Mouse (Mus musculus) neural tube, embryonic 13.5 days (tissue): ENCODE measurements around the gene Ap1b1. TPM values are rescaled to one million over a fixed set of nuclear protein-coding genes. Genes with fewer than 3 reads are reported as not detected.
A peak's percentile ranks its signal among the peaks of the same experiment; 100 is the strongest.

Experiments
- ATAC-seq: fragments of 200-750 bp; cut with Nextera tagmentation; 2 replicates; pipeline ENCODE4 v1.8.0; 2017; ENCODE audit warnings: low read depth, mild to moderate bottlenecking, moderate TSS enrichment, moderate library complexity
- H3K27ac ChIP-seq: fragments of 300-500 bp; sonication (generic); replicated peaks from 2 replicates; pipeline ENCODE4 v1.5.1; 2015; ENCODE audit warnings: moderate library complexity, mild to moderate bottlenecking, inconsistent platforms
- H3K27me3 ChIP-seq: fragments of 300-500 bp; sonication (generic); 2 replicates; pipeline ENCODE4 v1.6.1; 2015; ENCODE audit warnings: mild to moderate bottlenecking, inconsistent platforms
- H3K36me3 ChIP-seq: fragments of 300-500 bp; sonication (generic); 2 replicates; pipeline ENCODE4 v1.6.1; 2015; ENCODE audit warnings: mild to moderate bottlenecking, inconsistent platforms
- H3K4me1 ChIP-seq: fragments of 300-500 bp; sonication (generic); replicated peaks from 2 replicates; pipeline ENCODE4 v1.6.1; 2015; ENCODE audit warnings: inconsistent platforms
- H3K4me2 ChIP-seq: fragments of 300-500 bp; sonication (generic); 2 replicates; pipeline ENCODE4 v1.6.1; 2015; ENCODE audit warnings: inconsistent platforms, mild to moderate bottlenecking, moderate library complexity
- H3K4me3 ChIP-seq: fragments of 300-500 bp; sonication (generic); 2 replicates; pipeline ENCODE4 v1.5.1; 2015; ENCODE audit warnings: mild to moderate bottlenecking, inconsistent platforms
- H3K9ac ChIP-seq: fragments of 300-500 bp; sonication (generic); 2 replicates; pipeline ENCODE4 v1.6.1; 2015; ENCODE audit warnings: moderate library complexity, mild to moderate bottlenecking, inconsistent platforms
- H3K9me3 ChIP-seq: fragments of 300-500 bp; sonication (generic); 2 replicates; pipeline ENCODE4 v1.6.1; 2016; ENCODE audit warnings: inconsistent platforms
- WGBS: fragments of 180-500 bp; shearing (Covaris S2); methylation state at CpG from one replicate; pipeline ENCODE4 v1.1.7; 2015; 5-methylcytosine and 5-hydroxymethylcytosine counted together
- polyA plus RNA-seq: library from polyadenylated mRNA; unstranded; fragments of >200 nt; fragmentation: Nextera tagmentation; extraction: Ambion mirVana; gene quantifications from 2 replicates; pipeline ENCODE4 v1.2.1, GENCODE M21; 2015

The Ap1b1 gene
- polyA plus RNA-seq, 1 experiment from 2014 or later, result 84.5 TPM

GRCm38 (mm10) chr11:5059230-5059629 is 72.6 kb downstream of the Ap1b1 start:
- no peak overlapping the region for H3K4me3 ChIP-seq
- H3K36me3 ChIP-seq, result peaks cover 6% of the 10 kb centered on the region; the same call in 1 of the 2 replicates
- H3K9ac ChIP-seq, result no peak overlapping the region
- ATAC-seq, result no peak
- H3K27ac ChIP-seq, result no peak overlapping the region
- 21% methylated on average over 14 of the region's 14 CpGs for WGBS
- H3K4me1 ChIP-seq, result peaks cover 72% of the 10 kb centered on the region
- no peaks in the 10 kb centered on the region for H3K9me3 ChIP-seq
- H3K4me2 ChIP-seq, result no peak overlapping the region
- peaks cover 94% of the 10 kb centered on the region for H3K27me3 ChIP-seq

- no peak overlapping the region for H3K27ac ChIP-seq
- 9% methylated on average over 27 of the region's 27 CpGs for WGBS
- no peaks in the 10 kb centered on the region for H3K9me3 ChIP-seq
- peaks cover 6% of the 10 kb centered on the region; the same call in 1 of the 2 replicates for H3K36me3 ChIP-seq
- ATAC-seq, result no peak
- H3K4me3 ChIP-seq, result no peak overlapping the region
- H3K9ac ChIP-seq, result no peak overlapping the region
- H3K27me3 ChIP-seq, result peaks cover 99% of the 10 kb centered on the region
- no peak overlapping the region for H3K4me2 ChIP-seq
- H3K4me1 ChIP-seq, result peaks cover 77% of the 10 kb centered on the region
These were observed 73.1 kb downstream of the Ap1b1 start for GRCm38 (mm10) chr11:5059704-5060156.

- ATAC-seq, result no peak
- H3K9ac ChIP-seq, result peak overlapping the region; percentile 65
- H3K4me1 ChIP-seq, result peaks cover 77% of the 10 kb centered on the region
These were observed 74.3 kb downstream of the Ap1b1 start for GRCm38 (mm10) chr11:5060756-5061412.

GRCm38 (mm10) chr11:5061413-5062139 is 75.0 kb downstream of the Ap1b1 start:
- H3K9me3 ChIP-seq, result no peaks in the 10 kb centered on the region
- H3K9ac ChIP-seq, result peak overlapping the region; percentile 65
- peaks cover 70% of the 10 kb centered on the region for H3K4me1 ChIP-seq
- H3K36me3 ChIP-seq, result peaks cover 6% of the 10 kb centered on the region; the same call in 1 of the 2 replicates
- 2% methylated on average over 61 of the region's 62 CpGs for WGBS
- no peak overlapping the region for H3K27ac ChIP-seq
- H3K4me3 ChIP-seq, result peak overlapping the region; percentile 32
- peak; percentile 3; the same call in 1 of the 2 replicates for ATAC-seq
- peaks cover 81% of the 10 kb centered on the region for H3K27me3 ChIP-seq
- peak overlapping the region; percentile 63 for H3K4me2 ChIP-seq

More at GRCm38 (mm10) chr11:5060756-5061412, 74.3 kb downstream of the Ap1b1 start:
- peak overlapping the region; percentile 32 for H3K4me3 ChIP-seq
- H3K27me3 ChIP-seq, result peaks cover 88% of the 10 kb centered on the region
- 50% methylated on average over 28 of the region's 28 CpGs for WGBS
- H3K9me3 ChIP-seq, result no peaks in the 10 kb centered on the region
- no peak overlapping the region for H3K27ac ChIP-seq
- peak overlapping the region; percentile 63 for H3K4me2 ChIP-seq
- H3K36me3 ChIP-seq, result peaks cover 6% of the 10 kb centered on the region; the same call in 1 of the 2 replicates

GRCm38 (mm10) chr11:5062326-5062725 is 75.7 kb downstream of the Ap1b1 start:
- H3K36me3 ChIP-seq, result peaks cover 6% of the 10 kb centered on the region; the same call in 1 of the 2 replicates
- peaks cover 73% of the 10 kb centered on the region for H3K27me3 ChIP-seq
- H3K4me2 ChIP-seq, result peak overlapping the region; percentile 63
- 13% methylated on average over 13 of the region's 13 CpGs for WGBS
- H3K9me3 ChIP-seq, result no peaks in the 10 kb centered on the region
- H3K27ac ChIP-seq, result no peak overlapping the region
- peak overlapping the region; percentile 65; the same call in 1 of the 2 replicates for H3K9ac ChIP-seq
- peaks cover 63% of the 10 kb centered on the region for H3K4me1 ChIP-seq
- ATAC-seq, result no peak
- peak overlapping the region; percentile 32 for H3K4me3 ChIP-seq

- WGBS, result 61% methylated on average over 13 of the region's 13 CpGs
- peak overlapping the region; percentile 63 for H3K4me2 ChIP-seq
- no peak for ATAC-seq
- no peak overlapping the region for H3K4me3 ChIP-seq
- peak overlapping the region; percentile 65; the same call in 1 of the 2 replicates for H3K9ac ChIP-seq
- H3K27me3 ChIP-seq, result peaks cover 67% of the 10 kb centered on the region
- H3K36me3 ChIP-seq, result peaks cover 9% of the 10 kb centered on the region
- peaks cover 58% of the 10 kb centered on the region for H3K4me1 ChIP-seq
- H3K27ac ChIP-seq, result no peak overlapping the region
- H3K9me3 ChIP-seq, result no peaks in the 10 kb centered on the region
These were observed 76.4 kb downstream of the Ap1b1 start for GRCm38 (mm10) chr11:5062860-5063505.

- Histone ChIP-seq H3K4me1 (peaks cover 53% of the 10 kb centered on the region), H3K4me2 (peak overlapping the region; percentile 89), H3K4me3 (peak overlapping the region; percentile 65), H3K9me3 (no peaks in the 10 kb centered on the region), H3K27ac (no peak overlapping the region), H3K9ac (peak overlapping the region; percentile 74), H3K36me3 (peaks cover 16% of the 10 kb centered on the region), H3K27me3 (peaks cover 60% of the 10 kb centered on the region)
- ATAC-seq, result no peak
- 49% methylated on average over 31 of the region's 31 CpGs for WGBS
These were observed 77.1 kb downstream of the Ap1b1 start for GRCm38 (mm10) chr11:5063561-5064281.

- no peaks in the 10 kb centered on the region for H3K9me3 ChIP-seq
- H3K36me3 ChIP-seq, result peaks cover 24% of the 10 kb centered on the region
- 0 out of 2 replicates have a peak, but pooled peaks have one; percentile 5 for ATAC-seq
- H3K27ac ChIP-seq, result no peak overlapping the region
- peaks cover 47% of the 10 kb centered on the region for H3K4me1 ChIP-seq
- H3K4me3 ChIP-seq, result peak overlapping the region; percentile 65
- peak overlapping the region; percentile 89 for H3K4me2 ChIP-seq
- H3K27me3 ChIP-seq, result peaks cover 53% of the 10 kb centered on the region
- H3K9ac ChIP-seq, result peak overlapping the region; percentile 74
- WGBS, result 15% methylated on average over 38 of the region's 38 CpGs
These were observed 77.8 kb downstream of the Ap1b1 start for GRCm38 (mm10) chr11:5064282-5065055.

GRCm38 (mm10) chr11:5065056-5065821 is 78.6 kb downstream of the Ap1b1 start, which contains the start of gene Gas2l1:
TSS of gene Gas2l1 (minus strand) at chr11:5065327.
- under 1% methylated on average over 49 of the region's 50 CpGs for WGBS
- H3K4me1 ChIP-seq, result peaks cover 42% of the 10 kb centered on the region
- peak; percentile 82 for ATAC-seq
- peak within 1 kb of the TSS; percentile 40; the same call in 1 of the 2 replicates for H3K27ac ChIP-seq
- peak within 1 kb of the TSS; percentile 74 for H3K9ac ChIP-seq
- peak within 1 kb of the TSS; percentile 65 for H3K4me3 ChIP-seq
- H3K9me3 ChIP-seq, result no peaks in the 10 kb centered on the region
- H3K4me2 ChIP-seq, result peak within 1 kb of the TSS; percentile 89
- peaks cover 45% of the 10 kb centered on the region for H3K27me3 ChIP-seq
- peaks cover 29% of the 10 kb centered on the region for H3K36me3 ChIP-seq

GRCm38 (mm10) chr11:5067063-5067462 is 80.4 kb downstream of the Ap1b1 start:
- H3K9me3 ChIP-seq, result no peaks in the 10 kb centered on the region
- peaks cover 42% of the 10 kb centered on the region for H3K36me3 ChIP-seq
- H3K27ac ChIP-seq, result no peak overlapping the region
- no peak overlapping the region for H3K4me3 ChIP-seq
- H3K4me2 ChIP-seq, result no peak overlapping the region
- no peak for ATAC-seq
- peaks cover 29% of the 10 kb centered on the region for H3K4me1 ChIP-seq
- H3K27me3 ChIP-seq, result peaks cover 27% of the 10 kb centered on the region
- H3K9ac ChIP-seq, result no peak overlapping the region
